In genomic region chr9:111562217-111562988, GRCm38 (mm10) we compare ENCODE assay signal across 10 mouse cellular contexts.
DNase-seq lines count a peak whose midpoint lies in the region; ATAC-seq and TF ChIP-seq lines count a peak whose summit lies in the region.
"Had no signal": no experiment of that assay in that cellular context is flagged by ENCODE, and none has a peak within 500 bp of the region (broad histone marks: within the 10 kb centered on the region; RNA-seq: fewer than 3 reads in every experiment).

No protein-coding gene starts in this region.

- H3K4me2 ChIP-seq in intestine, embryonic 16.5 days (ENCODE audit: low read depth, low read length): 0 out of 2 replicates have a peak overlapping the region, but pooled peaks have one; percentile 2
- no peak overlapping the region for H3K4me2 ChIP-seq in intestine, embryonic 15.5 days (replicated peaks)
- peak overlapping the region; percentile 30; the same call in 1 of the 2 replicates for H3K4me2 ChIP-seq in lung, postnatal 0 days (replicated peaks; ENCODE audit: low read depth, low read length)

- H3K9me3 ChIP-seq in intestine, embryonic 16.5 days (ENCODE audit: control insufficient read depth, low read length): no peaks in the 10 kb centered on the region
- no peaks in the 10 kb centered on the region for H3K9me3 ChIP-seq in intestine, embryonic 15.5 days
- no peaks in the 10 kb centered on the region for H3K9me3 ChIP-seq in lung, postnatal 0 days (ENCODE audit: low read length)

- WGBS in intestine, embryonic 16.5 days: 57% methylated on average over 19 of the region's 19 CpGs
- 53% methylated on average over 19 of the region's 19 CpGs for WGBS in intestine, embryonic 15.5 days
- WGBS in lung, postnatal 0 days: 38% methylated on average over 19 of the region's 19 CpGs

- 0 out of 2 replicates have a peak, but pooled peaks have one; percentile 9 for ATAC-seq in intestine, embryonic 16.5 days
- ATAC-seq in intestine, embryonic 15.5 days: no peak
- ATAC-seq in hematopoietic stem cell, adult 5-6 weeks (replicated peaks in 1 of 2; ENCODE audit: insufficient read depth in 1 of 2, low FRiP score in 2 of 2, low TSS enrichment in 1 of 2, low read depth in 1 of 2, poor library complexity in 2 of 2, severe bottlenecking in 2 of 2): peak; percentile 76 to 93
- ATAC-seq in lung, postnatal 0 days: no peak

- no peak for TF ChIP-seq CTCF in brain, embryonic 14.5 days (IDR thresholded peaks at IDR 0.05; ENCODE audit: borderline replicate concordance, extremely low read depth, insufficient read depth, insufficient read length)
- TF ChIP-seq CTCF in lung, postnatal 0 days (IDR thresholded peaks at IDR 0.05): no peak

- no peak overlapping the region for H3K9ac ChIP-seq in intestine, embryonic 16.5 days (ENCODE audit: low read depth, low read length)
- H3K9ac ChIP-seq in intestine, embryonic 15.5 days: no peak overlapping the region
- H3K9ac ChIP-seq in lung, postnatal 0 days (replicated peaks; ENCODE audit: low read depth): no peak overlapping the region

- no peak for TF ChIP-seq EP300 in lung, postnatal 0 days (IDR thresholded peaks at IDR 0.05)

- DNase-seq in brain, embryonic 14.5 days (ENCODE audit: low read depth): peak; percentile 26
- DNase-seq in lung, postnatal 0 days (ENCODE audit: low spot score): no peak
- no peak for DNase-seq in spleen, adult 18-20 months
- no peak for DNase-seq in thymus, postnatal 14 days
- no peak for DNase-seq in adrenal gland, postnatal 14 days
- DNase-seq: adrenal gland, postnatal 36 days had no signal

- no peaks in the 10 kb centered on the region; the same call in 1 of the 2 replicates for H3K4me1 ChIP-seq in intestine, embryonic 16.5 days (ENCODE audit: control insufficient read depth, insufficient read depth, low read length)
- H3K4me1 ChIP-seq in intestine, embryonic 15.5 days (replicated peaks): 0 out of 2 replicates have a peak, but pooled peaks cover 2% of the 10 kb centered on the region
- no peaks in the 10 kb centered on the region for H3K4me1 ChIP-seq in lung, postnatal 0 days (ENCODE audit: insufficient read depth, low read depth, low read length)

- no peak for TF ChIP-seq POLR2A in brain, embryonic 14.5 days (IDR thresholded peaks at IDR 0.05; ENCODE audit: borderline replicate concordance, extremely low read depth, insufficient read depth, insufficient read length, poor library complexity, severe bottlenecking)

- no peak overlapping the region for H3K27ac ChIP-seq in intestine, embryonic 16.5 days (ENCODE audit: low read length)
- no peak overlapping the region for H3K27ac ChIP-seq in intestine, embryonic 15.5 days
- H3K27ac ChIP-seq in lung, postnatal 0 days (ENCODE audit: low read length): no peak overlapping the region

- no peak overlapping the region for H3K4me3 ChIP-seq in intestine, embryonic 16.5 days (ENCODE audit: low read length)
- H3K4me3 ChIP-seq in intestine, embryonic 15.5 days (replicated peaks): no peak overlapping the region
- H3K4me3 ChIP-seq in lung, postnatal 0 days (ENCODE audit: low read depth, low read length): no peak overlapping the region

- no peaks in the 10 kb centered on the region for H3K36me3 ChIP-seq in intestine, embryonic 16.5 days (ENCODE audit: control insufficient read depth, insufficient read depth, low read length)
- H3K36me3 ChIP-seq in intestine, embryonic 15.5 days: no peaks in the 10 kb centered on the region
- no peaks in the 10 kb centered on the region for H3K36me3 ChIP-seq in lung, postnatal 0 days (ENCODE audit: insufficient read depth, low read length)
- H3K36me3 ChIP-seq: G1E had no signal

- no peaks in the 10 kb centered on the region for H3K27me3 ChIP-seq in intestine, embryonic 16.5 days (replicated peaks; ENCODE audit: control insufficient read depth, insufficient read depth, low read length)
- H3K27me3 ChIP-seq in intestine, embryonic 15.5 days (replicated peaks): no peaks in the 10 kb centered on the region
- H3K27me3 ChIP-seq in lung, postnatal 0 days (replicated peaks; ENCODE audit: insufficient read depth, low read length): no peaks in the 10 kb centered on the region

Comparison
In these comparisons a context has a peak if more than half of its experiments do, and no peak if none do; other contexts are left out.
1. ATAC-seq: peak in intestine, embryonic 16.5 days (single experiment) and hematopoietic stem cell, adult 5-6 weeks (2 of 2); none in intestine, embryonic 15.5 days (single experiment) and lung, postnatal 0 days (single experiment).